Mouse (Mus musculus): ENCODE measurements around the gene Hist1h4h. TPM values are rescaled to one million over a fixed set of nuclear protein-coding genes. Genes with fewer than 3 reads are reported as not detected.

Hist1h4h gene
- polyA plus RNA-seq, 1 experiment from 2014 or later = 3.4 TPM

GRCm38 (mm10) chr13:23497656-23498321 is 33.1 kb upstream of the Hist1h4h start:
- Histone ChIP-seq H3K4me1 (ENCODE audit: control insufficient read depth, insufficient read depth, low read length) (peaks cover 2% of the 10 kb centered on the region; the same call in 1 of the 2 replicates), H3K9me3 (ENCODE audit: control insufficient read depth, low read length) (no peaks in the 10 kb centered on the region), H3K9ac (ENCODE audit: low read length) (no peak overlapping the region), H3K36me3 (ENCODE audit: control insufficient read depth, insufficient read depth, low read length) (no peaks in the 10 kb centered on the region), H3K4me2 (ENCODE audit: low read depth) (peak overlapping the region; percentile 36), H3K4me3 (ENCODE audit: low read depth, low read length) (peak overlapping the region; percentile 21), H3K27ac (ENCODE audit: low read depth, low read length) (no peak overlapping the region), H3K27me3 (ENCODE audit: control insufficient read depth, insufficient read depth, low read length) (no peaks in the 10 kb centered on the region)
- 1% methylated on average over 19 of the region's 19 CpGs for WGBS
- ATAC-seq (ENCODE audit: insufficient read depth, low FRiP score, low TSS enrichment) (no peak), DNase-seq (ENCODE audit: low spot score) (peak; percentile 63)

DNA sequence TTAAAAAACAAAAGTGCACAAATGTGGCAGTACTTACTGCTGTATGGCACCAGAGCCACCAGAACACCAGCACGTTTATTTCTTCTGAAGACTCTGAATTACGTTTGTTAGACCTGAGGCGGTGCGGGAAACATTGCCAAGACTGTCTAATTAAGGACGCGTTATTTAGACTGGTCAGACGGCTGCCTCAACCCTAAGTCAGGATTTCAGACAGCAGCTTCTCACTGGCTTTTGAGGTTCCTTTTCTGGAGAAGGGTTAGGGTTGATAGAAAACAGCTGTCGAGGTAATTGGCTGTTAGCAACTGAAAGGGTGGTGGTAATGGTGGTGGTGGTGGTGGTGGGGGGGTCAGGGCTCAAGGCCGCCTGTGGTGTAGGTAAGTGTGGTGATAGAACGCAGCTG is 32.2 kb upstream of the Hist1h4h start:
- Histone ChIP-seq H3K9ac (ENCODE audit: low read length) (no peak overlapping the region), H3K9me3 (ENCODE audit: control insufficient read depth, low read length) (no peaks in the 10 kb centered on the region)

DNA sequence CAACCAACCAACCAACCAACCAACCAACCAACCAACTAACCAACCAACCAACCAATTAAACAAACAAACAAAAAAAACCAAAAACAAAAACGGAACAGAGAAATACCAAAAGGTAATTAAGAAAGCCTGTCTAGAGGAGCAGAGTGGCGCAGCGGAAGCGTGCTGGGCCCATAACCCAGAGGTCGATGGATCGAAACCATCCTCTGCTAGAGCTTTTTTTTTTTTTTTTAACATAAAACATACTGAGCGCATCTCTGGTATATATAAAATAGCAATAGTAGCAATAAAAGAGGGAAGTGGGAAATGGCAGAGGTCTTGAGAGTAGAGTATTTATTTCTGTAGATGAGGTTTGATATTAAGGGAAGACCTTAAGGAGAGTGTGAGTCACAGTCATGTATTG is 30.9 kb upstream of the Hist1h4h start:
- Histone ChIP-seq H3K4me2 (ENCODE audit: low read depth) (no peak overlapping the region), H3K9ac (ENCODE audit: low read length) (no peak overlapping the region), H3K9me3 (ENCODE audit: control insufficient read depth, low read length) (no peaks in the 10 kb centered on the region), H3K27me3 (ENCODE audit: control insufficient read depth, insufficient read depth, low read length) (no peaks in the 10 kb centered on the region), H3K27ac (ENCODE audit: low read depth, low read length) (no peak overlapping the region), H3K4me1 (ENCODE audit: control insufficient read depth, insufficient read depth, low read length) (peaks cover 2% of the 10 kb centered on the region; the same call in 1 of the 2 replicates), H3K36me3 (ENCODE audit: control insufficient read depth, insufficient read depth, low read length) (no peaks in the 10 kb centered on the region), H3K4me3 (ENCODE audit: low read depth, low read length) (no peak overlapping the region)
- no peak for ATAC-seq (ENCODE audit: insufficient read depth, low FRiP score, low TSS enrichment)
- DNase-seq (ENCODE audit: low spot score) = no peak
- 3% methylated on average over 7 of the region's 7 CpGs for WGBS

More for the DNA sequence above, 32.2 kb upstream of the Hist1h4h start:
- DNase-seq (ENCODE audit: low spot score) = no peak
- no peak overlapping the region for H3K27ac ChIP-seq (ENCODE audit: low read depth, low read length)
- WGBS = 4% methylated on average over 10 of the region's 10 CpGs
- H3K4me3 ChIP-seq (ENCODE audit: low read depth, low read length) = peak overlapping the region; percentile 21
- peaks cover 2% of the 10 kb centered on the region; the same call in 1 of the 2 replicates for H3K4me1 ChIP-seq (ENCODE audit: control insufficient read depth, insufficient read depth, low read length)
- no peaks in the 10 kb centered on the region for H3K36me3 ChIP-seq (ENCODE audit: control insufficient read depth, insufficient read depth, low read length)
- no peaks in the 10 kb centered on the region for H3K27me3 ChIP-seq (ENCODE audit: control insufficient read depth, insufficient read depth, low read length)
- no peak for ATAC-seq (ENCODE audit: insufficient read depth, low FRiP score, low TSS enrichment)
- peak overlapping the region; percentile 36 for H3K4me2 ChIP-seq (ENCODE audit: low read depth)

GRCm38 (mm10) chr13:23500424-23501200 is 30.2 kb upstream of the Hist1h4h start:
- Histone ChIP-seq H3K27ac (ENCODE audit: low read depth, low read length) (no peak overlapping the region), H3K9me3 (ENCODE audit: control insufficient read depth, low read length) (no peaks in the 10 kb centered on the region), H3K9ac (ENCODE audit: low read length) (no peak overlapping the region), H3K36me3 (ENCODE audit: control insufficient read depth, insufficient read depth, low read length) (no peaks in the 10 kb centered on the region), H3K27me3 (ENCODE audit: control insufficient read depth, insufficient read depth, low read length) (no peaks in the 10 kb centered on the region), H3K4me1 (ENCODE audit: control insufficient read depth, insufficient read depth, low read length) (peaks cover 2% of the 10 kb centered on the region; the same call in 1 of the 2 replicates), H3K4me2 (ENCODE audit: low read depth) (peak overlapping the region; percentile 32), H3K4me3 (ENCODE audit: low read depth, low read length) (no peak overlapping the region)
- DNase-seq (ENCODE audit: low spot score) (peak; percentile 80), ATAC-seq (ENCODE audit: insufficient read depth, low FRiP score, low TSS enrichment) (peak; percentile 74)
- under 1% methylated on average over 17 of the region's 17 CpGs for WGBS

DNA sequence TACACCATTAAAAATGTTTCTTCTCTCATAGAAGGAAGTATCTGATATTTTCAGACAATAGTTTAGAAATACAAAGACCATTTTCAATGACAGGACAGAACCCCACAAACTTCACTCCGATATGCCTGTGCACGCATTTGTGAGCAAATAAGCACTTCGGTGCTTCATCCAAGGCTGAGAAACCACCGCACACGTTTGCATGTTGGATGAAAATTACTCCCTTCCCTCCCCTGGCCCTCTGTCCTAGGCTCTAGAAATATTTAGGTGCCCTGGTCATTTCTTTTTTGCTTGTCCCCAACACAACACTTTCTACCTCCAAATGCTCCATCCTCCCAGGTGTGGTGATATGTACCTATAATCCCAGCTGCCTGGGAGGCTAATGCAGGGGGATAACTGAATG is 29.3 kb upstream of the Hist1h4h start:
- H3K27ac ChIP-seq (ENCODE audit: low read depth, low read length) = no peak overlapping the region
- no peaks in the 10 kb centered on the region for H3K27me3 ChIP-seq (ENCODE audit: control insufficient read depth, insufficient read depth, low read length)
- H3K4me1 ChIP-seq (ENCODE audit: control insufficient read depth, insufficient read depth, low read length) = peaks cover 5% of the 10 kb centered on the region; the same call in 1 of the 2 replicates
- H3K36me3 ChIP-seq (ENCODE audit: control insufficient read depth, insufficient read depth, low read length) = no peaks in the 10 kb centered on the region
- WGBS = 31% methylated on average over 5 of the region's 5 CpGs
- DNase-seq (ENCODE audit: low spot score) (no peak), ATAC-seq (ENCODE audit: insufficient read depth, low FRiP score, low TSS enrichment) (no peak)
- H3K9me3 ChIP-seq (ENCODE audit: control insufficient read depth, low read length) = no peaks in the 10 kb centered on the region
- H3K9ac ChIP-seq (ENCODE audit: low read length) = no peak overlapping the region
- H3K4me3 ChIP-seq (ENCODE audit: low read depth, low read length) = no peak overlapping the region
- H3K4me2 ChIP-seq (ENCODE audit: low read depth) = peak overlapping the region; percentile 32

DNA sequence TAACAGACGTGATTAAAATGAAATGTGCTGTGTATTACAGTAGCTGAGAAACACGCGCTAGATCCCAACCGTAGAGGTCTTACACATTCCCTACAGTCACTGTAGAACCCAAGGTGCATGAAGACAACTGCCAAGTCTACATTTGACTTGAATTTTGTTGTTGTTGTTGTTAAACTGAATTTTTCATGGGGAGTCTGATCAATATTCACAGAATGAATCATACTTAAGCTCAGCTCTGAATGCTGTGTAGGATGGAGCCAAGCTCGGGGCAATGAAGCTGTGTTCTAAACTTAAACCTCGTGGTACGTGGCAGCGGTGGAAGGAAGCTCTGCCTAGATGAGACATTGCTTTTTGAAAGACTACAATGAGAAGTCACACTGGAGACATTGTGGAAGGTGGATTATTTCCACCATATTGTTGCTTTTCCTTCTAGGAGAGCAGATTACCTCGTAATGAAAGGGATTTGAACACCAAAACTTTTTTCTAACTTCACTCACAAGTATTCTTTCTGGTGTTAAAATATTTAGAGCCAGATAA is 28.8 kb upstream of the Hist1h4h start:
- Histone ChIP-seq H3K36me3 (ENCODE audit: control insufficient read depth, insufficient read depth, low read length) (no peaks in the 10 kb centered on the region), H3K27me3 (ENCODE audit: control insufficient read depth, insufficient read depth, low read length) (no peaks in the 10 kb centered on the region), H3K4me2 (ENCODE audit: low read depth) (peak overlapping the region; percentile 32), H3K9me3 (ENCODE audit: control insufficient read depth, low read length) (no peaks in the 10 kb centered on the region), H3K4me1 (ENCODE audit: control insufficient read depth, insufficient read depth, low read length) (peaks cover 5% of the 10 kb centered on the region; the same call in 1 of the 2 replicates), H3K9ac (ENCODE audit: low read length) (no peak overlapping the region), H3K4me3 (ENCODE audit: low read depth, low read length) (no peak overlapping the region), H3K27ac (ENCODE audit: low read depth, low read length) (no peak overlapping the region)
- no peak for ATAC-seq (ENCODE audit: insufficient read depth, low FRiP score, low TSS enrichment)
- 34% methylated on average over 9 of the region's 9 CpGs for WGBS
- no peak for DNase-seq (ENCODE audit: low spot score)

DNA sequence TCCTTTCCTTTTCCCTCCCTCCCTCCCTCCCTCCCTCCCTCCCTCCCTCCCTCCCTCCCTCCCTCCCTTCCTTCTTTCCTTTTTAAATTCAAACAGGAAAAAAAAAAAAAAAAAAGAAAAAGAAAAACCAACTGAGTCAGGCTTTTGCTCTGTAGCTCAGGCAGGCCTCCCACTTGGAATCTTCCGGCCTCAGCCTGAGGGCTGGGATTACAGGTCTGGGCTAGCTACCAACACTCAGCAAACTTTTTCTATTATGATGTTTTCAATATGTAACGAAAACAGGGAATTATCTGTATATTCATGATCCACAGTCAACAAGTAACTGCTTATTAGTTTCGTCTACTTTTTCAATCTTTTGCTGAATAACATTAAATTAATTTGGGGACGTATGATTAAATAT is 27.9 kb upstream of the Hist1h4h start:
- H3K27ac ChIP-seq (ENCODE audit: low read depth, low read length) = no peak overlapping the region
- no peaks in the 10 kb centered on the region for H3K9me3 ChIP-seq (ENCODE audit: control insufficient read depth, low read length)
- no peaks in the 10 kb centered on the region for H3K36me3 ChIP-seq (ENCODE audit: control insufficient read depth, insufficient read depth, low read length)
- no peak for ATAC-seq (ENCODE audit: insufficient read depth, low FRiP score, low TSS enrichment)
- no peak overlapping the region for H3K4me2 ChIP-seq (ENCODE audit: low read depth)
- H3K9ac ChIP-seq (ENCODE audit: low read length) = no peak overlapping the region
- no peaks in the 10 kb centered on the region for H3K27me3 ChIP-seq (ENCODE audit: control insufficient read depth, insufficient read depth, low read length)
- peaks cover 5% of the 10 kb centered on the region; the same call in 1 of the 2 replicates for H3K4me1 ChIP-seq (ENCODE audit: control insufficient read depth, insufficient read depth, low read length)
- no peak overlapping the region for H3K4me3 ChIP-seq (ENCODE audit: low read depth, low read length)
- DNase-seq (ENCODE audit: low spot score) = no peak
- 39% methylated on average over 4 of the region's 4 CpGs for WGBS

GRCm38 (mm10) chr13:23503797-23504196 is 27.1 kb upstream of the Hist1h4h start:
- Histone ChIP-seq H3K9ac (ENCODE audit: low read length) (no peak overlapping the region), H3K9me3 (ENCODE audit: control insufficient read depth, low read length) (no peaks in the 10 kb centered on the region), H3K4me2 (ENCODE audit: low read depth) (peak overlapping the region; percentile 20), H3K36me3 (ENCODE audit: control insufficient read depth, insufficient read depth, low read length) (no peaks in the 10 kb centered on the region), H3K4me3 (ENCODE audit: low read depth, low read length) (no peak overlapping the region), H3K4me1 (ENCODE audit: control insufficient read depth, insufficient read depth, low read length) (peaks cover 5% of the 10 kb centered on the region; the same call in 1 of the 2 replicates), H3K27ac (ENCODE audit: low read depth, low read length) (no peak overlapping the region), H3K27me3 (ENCODE audit: control insufficient read depth, insufficient read depth, low read length) (no peaks in the 10 kb centered on the region)
- DNase-seq (ENCODE audit: low spot score) (peak; percentile 35), ATAC-seq (ENCODE audit: insufficient read depth, low FRiP score, low TSS enrichment) (no peak)
- under 1% methylated on average over 9 of the region's 9 CpGs for WGBS

All from neural tube, embryonic 11.5 days (tissue).